Mouse (Mus musculus) embryonic facial prominence, embryonic 10.5 days (tissue): ENCODE measurements around the gene Lrmda. TPM values are rescaled to one million over a fixed set of nuclear protein-coding genes. Genes with fewer than 3 reads are reported as not detected.
A peak's percentile ranks its signal among the peaks of the same experiment; 100 is the strongest.

Source experiments
- DNase-seq: peaks from one replicate; pipeline ENCODE4 v3.0.0-alpha.2; 2017; ENCODE audit warnings: low spot score
- H3K27ac ChIP-seq: fragments of 300-500 bp; sonication (generic); replicated peaks from 2 replicates; pipeline ENCODE4 v1.5.1; 2016; ENCODE audit warnings: mild to moderate bottlenecking
- H3K27me3 ChIP-seq: fragments of 300-500 bp; sonication (generic); replicated peaks from 2 replicates; pipeline ENCODE4 v1.6.1; 2016; ENCODE audit warnings: low read depth, mild to moderate bottlenecking; ENCODE audit not compliant: poor library complexity, severe bottlenecking
- H3K36me3 ChIP-seq: fragments of 300-500 bp; sonication (generic); replicated peaks from 2 replicates; pipeline ENCODE4 v1.6.1; 2016; ENCODE audit warnings: mild to moderate bottlenecking, moderate library complexity
- H3K4me1 ChIP-seq: fragments of 300-500 bp; sonication (generic); 2 replicates; pipeline ENCODE4 v1.6.1; 2016
- H3K4me3 ChIP-seq: fragments of 300-500 bp; sonication (generic); 2 replicates; pipeline ENCODE4 v1.5.1; 2016; ENCODE audit warnings: mild to moderate bottlenecking, moderate library complexity
- H3K9me3 ChIP-seq: fragments of 300-500 bp; sonication (generic); 2 replicates; pipeline ENCODE4 v1.6.1; 2016; ENCODE audit warnings: mild to moderate bottlenecking
- WGBS: fragments of 180-500 bp; shearing (Covaris S2); methylation state at CpG from one replicate; pipeline ENCODE4 v1.1.7; 2016; 5-methylcytosine and 5-hydroxymethylcytosine counted together
- polyA plus RNA-seq: library from polyadenylated mRNA; unstranded; fragments of >200 nt; fragmentation: Nextera tagmentation; extraction: Ambion mirVana; gene quantifications from 2 replicates; pipeline ENCODE4 v1.2.1, GENCODE M21; 2016

The Lrmda gene
- polyA plus RNA-seq: 0.85 and 0.88 TPM in 2 replicates

GRCm38 (mm10) chr14:22019252-22019948, at the start of gene Lrmda:
Gene Lrmda, plus strand, starts transcription at chr14:22019712.
- H3K36me3 ChIP-seq: no peaks in the 10 kb centered on the region
- H3K27ac ChIP-seq: peak within 1 kb of the TSS; percentile 64
- H3K4me1 ChIP-seq: peaks cover 16% of the 10 kb centered on the region
- DNase-seq: peak; percentile 69
- no peaks in the 10 kb centered on the region for H3K9me3 ChIP-seq
- peak within 1 kb of the TSS; percentile 56 for H3K4me3 ChIP-seq
- peaks cover 67% of the 10 kb centered on the region for H3K27me3 ChIP-seq
- 4% methylated on average over 33 of the region's 33 CpGs for WGBS

DNA sequence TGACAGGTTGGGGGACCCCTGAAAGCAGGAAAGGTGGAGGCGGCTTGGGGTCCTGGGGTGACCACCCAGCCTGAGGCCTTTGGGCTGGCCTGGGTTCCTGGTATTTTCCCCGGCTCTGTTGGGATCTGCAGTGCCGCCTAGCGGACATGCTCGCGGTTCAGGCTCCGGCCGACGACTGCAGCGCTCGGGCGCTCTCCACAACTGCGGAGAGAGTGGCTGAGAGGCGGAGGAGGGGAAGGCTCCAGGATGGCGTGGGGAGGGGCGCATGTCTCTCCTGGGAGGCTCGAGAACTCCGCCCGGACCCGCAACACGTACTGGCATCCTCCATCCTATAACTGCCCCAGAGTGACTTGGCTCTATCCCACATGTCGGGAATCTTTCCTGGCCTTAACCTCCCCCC, 38.0 kb upstream of the Lrmda start:
- peaks cover 44% of the 10 kb centered on the region for H3K4me1 ChIP-seq
- H3K27me3 ChIP-seq: peaks cover 64% of the 10 kb centered on the region
- peak overlapping the region; percentile 85 for H3K4me3 ChIP-seq
- H3K9me3 ChIP-seq: peaks cover 2% of the 10 kb centered on the region; the same call in 1 of the 2 replicates
- under 1% methylated on average over 22 of the region's 22 CpGs for WGBS
- peaks cover 17% of the 10 kb centered on the region for H3K36me3 ChIP-seq
- DNase-seq: peak; percentile 90
- H3K27ac ChIP-seq: peak overlapping the region; percentile 44; the same call in 1 of the 2 replicates

GRCm38 (mm10) chr14:21982096-21982591, 37.4 kb upstream of the Lrmda start:
- peak overlapping the region; percentile 85 for H3K27ac ChIP-seq
- DNase-seq: peak; percentile 59
- H3K9me3 ChIP-seq: no peaks in the 10 kb centered on the region
- peaks cover 49% of the 10 kb centered on the region for H3K4me1 ChIP-seq
- peaks cover 70% of the 10 kb centered on the region for H3K27me3 ChIP-seq
- H3K4me3 ChIP-seq: peak overlapping the region; percentile 85
- 8% methylated on average over 14 of the region's 14 CpGs for WGBS
- H3K36me3 ChIP-seq: peaks cover 17% of the 10 kb centered on the region

DNA sequence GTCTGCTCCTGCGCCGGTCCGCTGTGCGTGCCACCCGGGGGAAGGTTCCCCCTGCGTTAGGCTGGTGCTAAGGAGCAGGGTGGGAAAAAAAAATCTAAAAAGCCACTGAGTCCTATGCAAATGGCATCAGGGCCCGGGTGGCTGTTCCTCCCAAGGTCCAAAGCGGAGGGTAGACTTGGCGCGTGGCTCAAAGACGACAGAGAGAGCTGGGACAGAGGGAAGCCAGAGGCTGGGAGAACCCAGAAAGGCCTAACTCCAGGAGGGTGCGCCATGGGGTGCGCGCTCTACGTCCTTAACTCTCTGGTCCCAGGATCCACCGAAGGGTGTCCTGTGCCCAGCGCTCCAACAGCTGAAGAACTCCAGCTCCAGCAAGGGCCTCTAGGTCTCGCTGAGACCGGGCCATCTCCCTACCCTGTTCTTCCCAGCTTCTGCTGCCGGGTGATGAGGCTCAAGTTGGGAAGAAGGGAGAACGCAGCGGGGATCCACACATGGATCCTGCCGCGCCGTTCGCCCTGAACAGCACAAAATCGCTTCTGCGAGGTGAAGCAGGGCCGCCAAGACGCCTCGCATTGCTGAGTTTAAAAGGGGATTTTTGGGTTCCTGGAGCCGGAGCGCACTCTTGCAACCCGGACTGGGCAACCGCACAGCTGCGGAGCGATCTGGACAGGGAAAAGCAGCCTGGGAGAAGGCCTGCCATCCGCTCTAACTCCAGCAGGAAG, 36.8 kb upstream of the Lrmda start:
- H3K9me3 ChIP-seq: no peaks in the 10 kb centered on the region
- peaks cover 71% of the 10 kb centered on the region for H3K27me3 ChIP-seq
- peak; percentile 76 for DNase-seq
- WGBS: 1% methylated on average over 38 of the region's 38 CpGs
- H3K4me3 ChIP-seq: peak overlapping the region; percentile 85
- peak overlapping the region; percentile 85 for H3K27ac ChIP-seq
- H3K36me3 ChIP-seq: peaks cover 17% of the 10 kb centered on the region
- peaks cover 56% of the 10 kb centered on the region for H3K4me1 ChIP-seq

GRCm38 (mm10) chr14:21983311-21983949, 36.1 kb upstream of the Lrmda start:
- Histone ChIP-seq H3K9me3 (no peaks in the 10 kb centered on the region), H3K27ac (peak overlapping the region; percentile 85), H3K27me3 (peaks cover 73% of the 10 kb centered on the region), H3K4me1 (peaks cover 56% of the 10 kb centered on the region), H3K36me3 (peaks cover 17% of the 10 kb centered on the region), H3K4me3 (peak overlapping the region; percentile 85)
- under 1% methylated on average over 22 of the region's 22 CpGs for WGBS
- peak; percentile 76 for DNase-seq

- H3K27ac ChIP-seq: peak overlapping the region; percentile 92
- 3% methylated on average over 18 of the region's 18 CpGs for WGBS
- DNase-seq: no peak
Observed at GRCm38 (mm10) chr14:21983950-21984730, 35.4 kb upstream of the Lrmda start.

GRCm38 (mm10) chr14:21984757-21985425, 34.6 kb upstream of the Lrmda start:
- Histone ChIP-seq H3K4me1 (peaks cover 71% of the 10 kb centered on the region), H3K27me3 (peaks cover 80% of the 10 kb centered on the region), H3K9me3 (no peaks in the 10 kb centered on the region), H3K4me3 (peak overlapping the region; percentile 85), H3K36me3 (peaks cover 17% of the 10 kb centered on the region), H3K27ac (peak overlapping the region; percentile 92)
- DNase-seq: peak; percentile 69
- 1% methylated on average over 49 of the region's 49 CpGs for WGBS

More at GRCm38 (mm10) chr14:21983950-21984730, 35.4 kb upstream of the Lrmda start:
- Histone ChIP-seq H3K36me3 (peaks cover 17% of the 10 kb centered on the region), H3K4me3 (peak overlapping the region; percentile 85), H3K9me3 (no peaks in the 10 kb centered on the region), H3K4me1 (peaks cover 63% of the 10 kb centered on the region), H3K27me3 (peaks cover 76% of the 10 kb centered on the region)

DNA sequence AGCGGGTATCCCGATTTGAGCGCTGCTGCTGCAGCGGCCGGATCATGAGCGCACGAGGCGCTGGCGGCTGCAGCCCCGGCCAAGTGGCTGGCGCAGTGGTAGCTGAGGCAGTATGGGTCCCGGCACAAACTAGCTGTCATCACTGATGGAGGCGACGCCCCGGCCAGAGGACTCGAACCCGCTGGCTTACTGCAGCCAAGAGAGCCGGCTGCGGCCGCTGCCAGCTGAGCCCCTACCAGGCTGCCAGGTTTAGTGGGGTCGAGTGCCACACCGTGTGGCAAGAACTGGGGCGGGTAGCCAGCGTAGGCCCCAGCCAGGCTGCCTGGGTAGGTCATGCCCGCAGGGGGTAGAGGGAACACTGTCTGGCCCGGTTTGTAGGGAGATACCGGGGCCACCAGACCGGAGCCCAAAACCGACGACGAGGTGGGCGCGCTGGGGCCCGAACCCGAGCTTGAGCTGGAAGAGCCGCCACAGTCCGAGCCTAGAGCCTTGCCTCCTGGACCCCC, 34.0 kb upstream of the Lrmda start:
- Histone ChIP-seq H3K4me3 (peak overlapping the region; percentile 85), H3K27me3 (peaks cover 80% of the 10 kb centered on the region), H3K9me3 (no peaks in the 10 kb centered on the region), H3K4me1 (peaks cover 77% of the 10 kb centered on the region), H3K36me3 (peaks cover 17% of the 10 kb centered on the region), H3K27ac (peak overlapping the region; percentile 92)
- 2% methylated on average over 37 of the region's 37 CpGs for WGBS
- DNase-seq: peak; percentile 64

DNA sequence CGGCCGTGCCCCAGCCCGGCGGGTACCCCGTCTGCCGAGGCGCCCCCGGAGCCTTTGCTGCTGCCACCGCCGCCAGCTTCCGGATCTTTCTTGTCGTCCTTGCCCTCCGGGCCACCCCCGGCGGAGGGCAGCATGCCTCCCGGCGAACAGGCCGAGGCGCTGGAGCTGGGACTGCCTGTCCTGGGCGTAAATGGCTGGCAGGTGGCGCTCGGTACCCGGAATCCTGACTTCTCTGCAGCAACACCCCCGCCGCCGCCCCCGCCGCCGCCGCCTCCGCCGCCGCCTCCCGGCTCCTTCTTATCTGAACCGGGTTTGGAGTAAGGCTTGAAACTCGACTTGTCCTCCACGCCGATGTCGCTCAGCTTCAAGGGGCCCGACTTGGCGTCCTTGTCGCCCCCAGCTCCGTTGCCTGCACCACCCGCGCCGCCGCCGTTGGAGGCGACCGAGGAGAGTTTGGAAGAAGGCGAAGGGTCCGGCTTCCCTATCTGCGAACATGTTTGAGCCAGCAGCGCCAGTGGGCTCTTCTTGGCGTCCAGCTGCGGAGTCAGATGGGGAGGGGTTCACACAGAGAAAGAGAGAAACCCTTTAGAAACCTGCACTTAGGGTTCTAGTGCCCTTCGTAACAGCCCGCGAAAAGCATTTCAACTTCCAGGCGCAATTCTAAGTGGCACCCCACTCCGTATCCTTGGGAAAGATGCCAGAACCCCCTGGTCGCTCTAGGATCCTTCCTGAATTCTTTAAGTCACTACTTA, 33.4 kb upstream of the Lrmda start:
- peak; percentile 90 for DNase-seq
- Histone ChIP-seq H3K27me3 (peaks cover 80% of the 10 kb centered on the region), H3K36me3 (peaks cover 17% of the 10 kb centered on the region)

DNA sequence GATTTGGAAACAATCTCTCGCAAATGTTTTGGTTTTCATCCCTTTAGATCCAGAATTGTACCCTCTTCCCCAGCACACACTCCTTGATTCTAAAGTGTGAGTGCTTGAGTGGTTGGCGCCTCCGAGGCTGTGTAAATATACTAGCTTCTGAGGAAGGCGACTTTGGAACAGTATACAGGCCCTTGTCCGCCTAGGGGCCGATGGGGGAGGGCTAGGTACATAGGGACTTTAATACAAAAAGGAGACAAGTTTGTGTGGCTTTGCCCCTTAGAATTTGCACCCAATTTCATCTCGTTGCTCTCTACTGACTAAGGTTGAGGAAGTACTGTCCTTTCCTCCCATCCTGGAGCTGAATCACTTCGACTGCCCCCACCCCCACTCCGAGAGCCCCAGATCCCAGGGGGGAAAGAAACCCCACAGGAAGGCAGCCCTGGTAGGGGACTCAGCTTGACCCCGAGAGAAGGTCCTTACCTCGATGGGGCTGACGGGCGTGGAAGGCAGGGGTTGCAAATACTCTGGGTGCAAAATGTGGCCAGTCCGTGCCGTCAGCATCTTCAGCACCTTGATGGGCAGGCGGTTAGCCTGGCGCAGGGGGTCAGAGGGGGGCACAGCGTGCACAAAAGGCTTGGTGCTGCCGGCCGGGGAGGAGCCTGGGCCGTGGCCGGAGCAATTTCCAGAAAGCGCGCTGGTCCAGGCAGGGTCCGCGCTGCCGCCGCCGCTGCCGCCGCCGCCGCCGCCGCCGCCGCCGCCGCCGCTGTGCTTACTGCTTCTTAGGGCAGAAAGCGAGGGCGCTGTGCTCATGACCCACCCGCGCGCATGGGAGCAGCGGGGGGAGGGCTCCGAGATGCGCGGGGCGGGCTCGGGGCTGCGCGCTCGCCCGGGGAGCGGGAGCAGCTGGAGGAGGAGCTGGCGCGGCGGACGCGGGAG, 32.5 kb upstream of the Lrmda start:
- Histone ChIP-seq H3K9me3 (no peaks in the 10 kb centered on the region), H3K4me3 (peak overlapping the region; percentile 85), H3K4me1 (peaks cover 81% of the 10 kb centered on the region), H3K27me3 (peaks cover 80% of the 10 kb centered on the region), H3K36me3 (peaks cover 17% of the 10 kb centered on the region), H3K27ac (peak overlapping the region; percentile 92)
- under 1% methylated on average over 61 of the region's 61 CpGs for WGBS
- DNase-seq: peak; percentile 79

More for the DNA sequence above, 33.4 kb upstream of the Lrmda start:
- Histone ChIP-seq H3K9me3 (no peaks in the 10 kb centered on the region), H3K4me1 (peaks cover 82% of the 10 kb centered on the region), H3K27ac (peak overlapping the region; percentile 92), H3K4me3 (peak overlapping the region; percentile 85)
- WGBS: under 1% methylated on average over 62 of the region's 62 CpGs
